In genomic region chr4:130782492-130782891, GRCm38 (mm10) we compare ENCODE assay signal across 21 mouse cellular contexts. TPM values are rescaled to one million over a fixed set of nuclear protein-coding genes. Genes with fewer than 3 reads are reported as not detected.
DNase-seq lines count a peak whose midpoint lies in the region; ATAC-seq and TF ChIP-seq lines count a peak whose summit lies in the region.
"Had no signal": no experiment of that assay in that cellular context is flagged by ENCODE, and none has a peak within 500 bp of the region (broad histone marks: within the 10 kb centered on the region; RNA-seq: fewer than 3 reads in every experiment).

No protein-coding gene starts in this region.

- DNase-seq in liver, embryonic 11.5 days (ENCODE audit: low spot score), result no peak
- DNase-seq in ZHBTc4 (ENCODE audit: low read depth, low spot score), result peak; percentile 37
- DNase-seq in cerebellum, adult 9-11 months, result no peak
- DNase-seq in cerebellum, adult 11-12 months, result no peak
- DNase-seq: adrenal gland, adult 2 months; cerebellum, adult 2 months; cerebellum, postnatal 36 days; gastrocnemius, postnatal 25 days; heart, adult 2 months; heart, postnatal 4 days; kidney, adult 2 months; kidney, postnatal 36 days; lung, embryonic 14.5 days; right cerebral cortex, postnatal 14 days had no signal

- TF ChIP-seq POLR2A in ES-Bruce4 (IDR thresholded peaks at IDR 0.05; ENCODE audit: insufficient read depth, low read length), result no peak

- WGBS in liver, embryonic 15.5 days (ENCODE audit: insufficient replicate concordance), result 50% methylated on average over 2 of the region's 2 CpGs
- 77% methylated on average over 2 of the region's 2 CpGs for WGBS in liver, embryonic 11.5 days

- H3K27ac ChIP-seq in liver, embryonic 15.5 days (replicated peaks), result peak overlapping the region; percentile 10; the same call in 1 of the 2 replicates
- H3K27ac ChIP-seq in liver, embryonic 11.5 days (ENCODE audit: low read depth, low read length), result no peak overlapping the region
- H3K27ac ChIP-seq in ES-Bruce4 (ENCODE audit: insufficient read depth, low read length), result peak overlapping the region; percentile 88
- H3K27ac ChIP-seq: heart, adult 2 months; heart, embryonic 13.5 days; hindbrain, embryonic 15.5 days had no signal

- H3K9ac ChIP-seq in liver, embryonic 15.5 days, result no peak overlapping the region
- no peak overlapping the region for H3K9ac ChIP-seq in liver, embryonic 11.5 days (ENCODE audit: low read depth, low read length)
- H3K9ac ChIP-seq in ES-Bruce4 (ENCODE audit: low read depth, poor library complexity, severe bottlenecking), result no peak overlapping the region
- H3K9ac ChIP-seq: heart, embryonic 13.5 days; hindbrain, embryonic 15.5 days; lung, embryonic 14.5 days had no signal

- TF ChIP-seq CTCF in ES-Bruce4 (IDR thresholded peaks at IDR 0.05; ENCODE audit: low read depth, low read length), result no peak

- no peak overlapping the region for H3K4me3 ChIP-seq in liver, embryonic 15.5 days (replicated peaks)
- no peak overlapping the region for H3K4me3 ChIP-seq in liver, embryonic 11.5 days (ENCODE audit: low read depth, low read length)
- no peak overlapping the region for H3K4me3 ChIP-seq in ES-Bruce4 (ENCODE audit: low read depth, low read length)
- H3K4me3 ChIP-seq: heart, adult 2 months; heart, embryonic 13.5 days; hindbrain, embryonic 15.5 days had no signal

- H3K4me1 ChIP-seq in liver, embryonic 15.5 days (replicated peaks), result peaks cover 3% of the 10 kb centered on the region; the same call in 1 of the 2 replicates
- 0 out of 2 replicates have a peak, but pooled peaks cover 2% of the 10 kb centered on the region for H3K4me1 ChIP-seq in liver, embryonic 11.5 days (replicated peaks; ENCODE audit: control insufficient read depth, insufficient read depth, low read length)
- H3K4me1 ChIP-seq in ES-Bruce4 (ENCODE audit: control insufficient read depth, insufficient read depth, low read length), result no peaks in the 10 kb centered on the region

- TF ChIP-seq EP300 in ES-Bruce4 (IDR thresholded peaks at IDR 0.05; ENCODE audit: insufficient read depth, low read depth, low read length), result no peak

- ATAC-seq in liver, embryonic 15.5 days (ENCODE audit: insufficient read depth), result no peak
- no peak for ATAC-seq in liver, embryonic 11.5 days (replicated peaks; ENCODE audit: low FRiP score)
- peak; percentile 72 for ATAC-seq in megakaryocyte, adult 5-6 weeks (ENCODE audit: poor library complexity, severe bottlenecking)
- ATAC-seq: forebrain, embryonic 14.5 days; Patski had no signal

- H3K36me3 ChIP-seq in liver, embryonic 15.5 days (replicated peaks), result peaks cover 52% of the 10 kb centered on the region
- H3K36me3 ChIP-seq in liver, embryonic 11.5 days (ENCODE audit: control insufficient read depth, insufficient read depth, low read length), result peaks cover 21% of the 10 kb centered on the region
- peaks cover 29% of the 10 kb centered on the region for H3K36me3 ChIP-seq in ES-Bruce4 (ENCODE audit: control insufficient read depth, insufficient read depth, low read length, poor library complexity, severe bottlenecking)

- no peaks in the 10 kb centered on the region for H3K27me3 ChIP-seq in liver, embryonic 15.5 days
- H3K27me3 ChIP-seq in liver, embryonic 11.5 days (replicated peaks; ENCODE audit: control insufficient read depth, insufficient read depth, low read length), result no peaks in the 10 kb centered on the region
- no peaks in the 10 kb centered on the region for H3K27me3 ChIP-seq in ES-Bruce4 (ENCODE audit: control insufficient read depth, insufficient read depth, low read length, poor library complexity, severe bottlenecking)
- H3K27me3 ChIP-seq: heart, embryonic 13.5 days; hindbrain, embryonic 15.5 days; Patski had no signal

- H3K9me3 ChIP-seq in liver, embryonic 15.5 days (replicated peaks), result no peaks in the 10 kb centered on the region
- H3K9me3 ChIP-seq in liver, embryonic 11.5 days (ENCODE audit: control insufficient read depth, low read length), result no peaks in the 10 kb centered on the region
- no peaks in the 10 kb centered on the region for H3K9me3 ChIP-seq in ES-Bruce4 (replicated peaks; ENCODE audit: control insufficient read depth, insufficient read depth, low read length, poor library complexity, severe bottlenecking)
- H3K9me3 ChIP-seq: heart, embryonic 13.5 days; hindbrain, embryonic 15.5 days had no signal

- no peak overlapping the region for H3K4me2 ChIP-seq in liver, embryonic 15.5 days
- no peak overlapping the region for H3K4me2 ChIP-seq in liver, embryonic 11.5 days
- H3K4me2 ChIP-seq: heart, embryonic 13.5 days; hindbrain, embryonic 15.5 days; lung, embryonic 14.5 days had no signal

RNA-seq across cellular contexts. Expression of gene Sdc3, which starts 9.8 kb away (rescaled TPM):
- 10.1 and 11.6 TPM in 2 replicates for polyA plus RNA-seq in liver, embryonic 15.5 days (2015; fragmentation: Nextera tagmentation; extraction: Ambion mirVana)
- polyA plus RNA-seq in liver, embryonic 11.5 days (2014; fragmentation: Nextera tagmentation; extraction: Ambion mirVana), result 11.4 and 12.1 TPM in 2 replicates
- 8.1 and 8.6 TPM in 2 replicates for polyA plus RNA-seq in ES-Bruce4 (2011; ENCODE audit: insufficient read depth, insufficient read length, low read depth, missing spikeins)
- total RNA-seq in megakaryocyte, adult 5-6 weeks (2015), result 22.6 and 31.3 TPM in 2 replicates
- 13.6 and 20.2 TPM in 2 replicates for total RNA-seq in megakaryocyte, adult 5-6 weeks (2017)
